Mouse (Mus musculus) ES-E14 (cell line): ENCODE data around the gene Atxn1. TPM values are rescaled to one million over a fixed set of nuclear protein-coding genes. Genes with fewer than 3 reads are reported as not detected.

Source experiments
- DNase-seq: peaks from one replicate; pipeline ENCODE4 v3.0.0-alpha.2; 2013; ENCODE audit warnings: low read depth, low spot score
- H3K27ac ChIP-seq: 2 replicates; pipeline ENCODE4 v1.5.1; 2012; ENCODE audit warnings: low read depth, mild to moderate bottlenecking, low read length, moderate library complexity, mixed read lengths; ENCODE audit not compliant: poor library complexity, insufficient read depth, severe bottlenecking
- H3K36me3 ChIP-seq: 2 replicates; pipeline ENCODE4 v1.6.1; 2012; ENCODE audit warnings: mild to moderate bottlenecking, low read length, moderate library complexity, mixed read lengths; ENCODE audit not compliant: control insufficient read depth, poor library complexity, insufficient read depth, severe bottlenecking
- H3K4me1 ChIP-seq, 2 experiments: fragments of 150-350 bp in 1 of 2; sonication (generic) in 1 of 2; 2 replicates each; pipeline ENCODE4 v1.6.1; 2012; ENCODE audit warnings: low read length in 2 of 2, mild to moderate bottlenecking in 1 of 2, mixed read lengths in 1 of 2; ENCODE audit not compliant: control insufficient read depth in 2 of 2, insufficient read depth in 2 of 2, poor library complexity in 1 of 2
- H3K4me3 ChIP-seq, 2 experiments: fragments of 150-350 bp in 1 of 2; sonication (generic) in 1 of 2; 2 replicates each; pipeline ENCODE4 v1.5.1; 2012; ENCODE audit warnings: low read length in 2 of 2, low read depth in 1 of 2, mild to moderate bottlenecking in 1 of 2, mixed read lengths in 1 of 2; ENCODE audit not compliant: insufficient read depth in 1 of 2, poor library complexity in 1 of 2, severe bottlenecking in 1 of 2
- H3K9ac ChIP-seq: 2 replicates; pipeline ENCODE4 v1.6.1; 2012; ENCODE audit warnings: low read depth, mild to moderate bottlenecking, low read length, mixed read lengths; ENCODE audit not compliant: poor library complexity, insufficient read depth, severe bottlenecking
- H3K9me3 ChIP-seq: fragments of 150-350 bp; sonication (generic); 2 replicates; pipeline ENCODE4 v1.6.1; 2012; ENCODE audit warnings: low read depth, mild to moderate bottlenecking, low read length; ENCODE audit not compliant: control insufficient read depth, insufficient read depth
- CHD2 ChIP-seq: IDR thresholded peaks from 2 replicates; pipeline ENCODE4 v1.6.1; 2014; ENCODE audit warnings: mild to moderate bottlenecking, low read depth, low read length, inconsistent platforms
- HCFC1 ChIP-seq: IDR thresholded peaks from 2 replicates; pipeline ENCODE4 v1.6.1; 2012; ENCODE audit warnings: low read length, inconsistent platforms, borderline replicate concordance; ENCODE audit not compliant: insufficient read depth
- MAFK ChIP-seq: IDR thresholded peaks from 2 replicates; pipeline ENCODE4 v1.6.1; 2014; ENCODE audit warnings: mild to moderate bottlenecking, low read depth, low read length, inconsistent platforms; ENCODE audit not compliant: insufficient read depth
- ZC3H11A ChIP-seq: IDR thresholded peaks from 2 replicates; pipeline ENCODE4 v1.6.1; 2012; ENCODE audit warnings: low read depth, mild to moderate bottlenecking, inconsistent platforms, low read length, borderline replicate concordance
- ZNF384 ChIP-seq: IDR thresholded peaks from 2 replicates; pipeline ENCODE4 v1.6.1; 2012; ENCODE audit warnings: low read depth, low read length, inconsistent platforms
- in situ Hi-C, 2 experiments: fragments of 600-800 bp; cut with MboI; formaldehyde crosslinking; loops; one replicate each; pipeline ENCODE4 v1.15.1; 2025; ENCODE audit warnings: low sequenced_read_pairs in 2 of 2, inconsistent platforms in 1 of 2; ENCODE audit not compliant: unreplicated experiment in 2 of 2
- total RNA-seq: library from RNA; depleted of rRNA; stranded (reverse); fragments of 300-350 nt; gene quantifications from 2 replicates; pipeline ENCODE4 v1.2.3, GENCODE M21; 2012

Gene Atxn1
- total RNA-seq, 1 experiment: 7.8 TPM

DNA sequence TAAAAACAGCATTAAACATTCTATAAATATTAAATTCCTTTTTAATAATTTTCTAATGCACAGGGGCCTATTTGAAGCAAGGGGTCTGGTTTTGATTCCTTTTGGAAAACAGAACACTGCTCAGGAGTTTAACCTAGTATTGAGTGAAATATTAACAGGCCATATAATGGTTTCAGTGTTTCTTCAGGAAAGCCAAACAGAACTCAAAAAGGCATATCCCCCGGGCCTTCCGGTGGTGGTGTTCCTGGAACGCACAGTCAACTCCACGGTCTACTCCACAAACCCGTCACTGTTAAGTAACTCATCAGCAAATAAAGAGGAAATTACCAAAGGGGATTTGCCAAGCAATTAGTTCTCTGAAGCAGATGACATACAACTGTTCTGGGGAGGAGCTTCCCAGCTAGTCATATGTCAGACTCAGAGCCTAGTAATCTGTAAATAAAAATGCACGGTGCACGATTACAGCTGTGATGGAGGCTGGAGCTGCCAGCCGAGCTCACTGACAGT is 14.4 kb downstream of the Atxn1 start:
- no peak for DNase-seq
- no peak for TF ChIP-seq ZNF384
- TF ChIP-seq HCFC1: no peak
- TF ChIP-seq CHD2: no peak
- no peak for TF ChIP-seq ZC3H11A
- no peak for TF ChIP-seq MAFK
- no peaks in the 10 kb centered on the region for H3K36me3 ChIP-seq
- H3K9me3 ChIP-seq: no peaks in the 10 kb centered on the region; the same call in 1 of the 2 replicates
- no peak overlapping the region for H3K4me3 ChIP-seq
- no peaks in the 10 kb centered on the region for H3K4me1 ChIP-seq
- in situ Hi-C loops: no loop called here
- no peak overlapping the region for H3K27ac ChIP-seq
- no peak overlapping the region for H3K9ac ChIP-seq

DNA sequence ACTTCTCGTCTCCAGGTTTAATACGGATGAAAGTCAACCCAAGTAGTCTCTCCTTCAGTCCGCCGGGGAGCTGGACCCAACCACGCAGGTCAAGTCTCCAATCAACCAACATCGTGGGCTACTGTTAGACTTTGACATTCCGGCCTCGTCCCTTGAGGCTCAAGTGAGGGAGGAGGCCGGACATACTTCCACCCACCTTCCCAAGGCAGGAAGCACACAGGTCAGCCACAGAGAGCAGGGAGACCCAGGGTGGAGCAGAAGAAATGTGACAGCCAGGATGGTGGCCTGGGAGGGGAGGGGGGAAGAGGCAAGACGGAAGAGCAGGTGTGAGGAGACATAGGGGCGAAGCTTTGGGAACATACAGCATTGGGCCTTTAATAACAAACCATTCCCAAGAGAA is 18.7 kb downstream of the Atxn1 start:
- no peak for DNase-seq
- Histone ChIP-seq H3K4me3 (no peak overlapping the region), H3K9ac (no peak overlapping the region), H3K4me1 (no peaks in the 10 kb centered on the region), H3K27ac (no peak overlapping the region), H3K36me3 (no peaks in the 10 kb centered on the region), H3K9me3 (no peaks in the 10 kb centered on the region)
- TF ChIP-seq CHD2 (no peak), ZC3H11A (no peak), MAFK (no peak), HCFC1 (no peak), ZNF384 (no peak)
- in situ Hi-C loops: no loop called here

DNA sequence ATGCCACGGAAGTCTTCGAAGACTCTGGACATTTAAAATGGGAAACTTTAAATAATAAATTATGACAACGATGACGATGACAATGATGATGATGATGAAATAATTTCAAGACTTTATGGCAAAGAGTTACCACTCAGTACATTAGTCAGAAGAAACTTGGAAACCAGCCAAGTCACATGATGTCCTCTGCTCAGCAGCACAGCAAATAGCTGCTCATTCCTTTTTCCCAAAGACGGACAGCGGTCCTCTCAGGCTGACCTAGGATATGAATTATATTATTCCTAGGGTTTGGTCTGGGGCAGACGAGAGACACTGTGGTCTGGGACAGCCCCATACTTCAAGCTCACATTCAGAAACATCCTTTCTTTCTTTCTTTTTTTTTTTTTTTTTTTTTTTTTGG is 22.5 kb downstream of the Atxn1 start:
- H3K9ac ChIP-seq: no peak overlapping the region

DNA sequence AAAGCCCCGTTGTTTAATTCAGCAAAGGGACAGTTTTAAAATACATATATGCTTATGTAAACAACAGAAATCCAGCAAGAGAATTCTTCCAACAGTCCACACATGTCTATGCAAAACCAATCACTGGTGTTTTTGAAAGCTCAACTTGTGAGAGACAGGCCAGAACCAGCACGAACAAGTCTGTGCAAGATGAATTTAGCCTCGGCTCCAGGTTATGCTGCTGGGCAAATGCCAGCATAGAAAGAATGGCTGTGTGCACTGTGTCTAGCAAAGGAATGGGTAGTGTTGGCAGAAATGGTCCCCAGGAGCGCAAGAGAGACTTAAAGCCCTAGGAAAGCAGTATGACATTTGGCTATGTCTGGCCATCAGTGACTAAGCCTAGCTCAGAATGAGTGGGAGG is 24.1 kb downstream of the Atxn1 start:
- Histone ChIP-seq H3K4me3 (no peak overlapping the region), H3K9me3 (no peaks in the 10 kb centered on the region), H3K27ac (no peak overlapping the region), H3K4me1 (no peaks in the 10 kb centered on the region), H3K9ac (no peak overlapping the region), H3K36me3 (no peaks in the 10 kb centered on the region)
- TF ChIP-seq MAFK (no peak), ZC3H11A (no peak), CHD2 (no peak), ZNF384 (no peak), HCFC1 (no peak)
- no peak for DNase-seq
- in situ Hi-C loops: no loop called here

More for the DNA sequence above, 22.5 kb downstream of the Atxn1 start:
- Histone ChIP-seq H3K27ac (no peak overlapping the region), H3K4me1 (no peaks in the 10 kb centered on the region), H3K36me3 (no peaks in the 10 kb centered on the region), H3K9me3 (no peaks in the 10 kb centered on the region), H3K4me3 (no peak overlapping the region)
- TF ChIP-seq HCFC1: no peak
- no peak for TF ChIP-seq MAFK
- TF ChIP-seq ZNF384: no peak
- TF ChIP-seq ZC3H11A: no peak
- no peak for TF ChIP-seq CHD2
- in situ Hi-C loops: no loop called here
- DNase-seq: no peak

DNA sequence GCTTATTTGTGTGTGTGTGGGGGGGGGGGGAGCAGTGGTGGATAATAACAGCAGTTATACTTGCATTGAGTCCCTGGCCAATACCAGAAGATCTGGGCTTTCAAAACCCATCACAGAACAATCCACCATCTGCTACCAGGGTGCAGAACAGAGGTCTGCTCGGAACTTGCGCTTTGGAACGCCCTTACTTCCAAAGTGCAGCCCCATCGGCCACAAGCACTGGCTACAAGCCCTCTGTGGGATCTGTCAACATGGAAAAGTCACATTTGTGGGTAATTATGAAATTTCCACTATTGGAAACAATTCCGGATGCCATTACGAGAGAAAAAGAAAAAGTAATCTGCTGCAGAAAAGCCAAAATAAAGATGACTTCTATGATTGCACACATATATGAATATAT is 25.2 kb downstream of the Atxn1 start:
- no peaks in the 10 kb centered on the region for H3K4me1 ChIP-seq
- no peak overlapping the region for H3K4me3 ChIP-seq
- no peak overlapping the region for H3K9ac ChIP-seq
- no peak for DNase-seq
- TF ChIP-seq ZNF384 (no peak), ZC3H11A (no peak)
- H3K9me3 ChIP-seq: no peaks in the 10 kb centered on the region
- H3K36me3 ChIP-seq: no peaks in the 10 kb centered on the region
- no peak overlapping the region for H3K27ac ChIP-seq
- in situ Hi-C loops: no loop called here
